Mouse (Mus musculus): ENCODE data around the gene Camk2g. TPM values are rescaled to one million over a fixed set of nuclear protein-coding genes. Genes with fewer than 3 reads are reported as not detected.
"Not testable (repeated sequence)": the region's sequence is repeated elsewhere in the genome, so short reads cannot be mapped to it uniquely, and the experiment has no call there.

Camk2g gene
- polyA plus RNA-seq, 1 experiment: 287 TPM

DNA sequence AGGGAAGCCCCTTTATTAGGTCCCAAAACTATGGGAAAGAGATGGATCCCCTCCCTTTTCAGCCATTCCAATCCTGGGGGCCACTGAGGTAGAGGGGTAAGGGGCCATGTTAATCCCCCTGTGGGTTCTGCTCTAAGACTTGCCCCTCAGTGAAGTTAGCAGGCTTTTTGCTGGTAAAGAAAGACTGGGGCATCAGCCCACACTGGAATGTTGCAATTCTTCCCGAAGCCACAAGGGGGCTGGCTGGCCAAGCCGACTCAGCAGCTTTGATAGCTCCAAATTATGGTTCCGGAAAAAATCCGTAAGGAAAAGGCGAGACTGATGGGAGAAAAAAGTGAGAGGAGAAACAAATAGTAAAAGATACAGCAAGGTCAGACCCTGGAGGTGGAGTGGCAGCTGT, 69.8 kb downstream of the Camk2g start:
- Histone ChIP-seq H3K4me1 (ENCODE audit: control insufficient read depth, insufficient read depth, low read length) (no peaks in the 10 kb centered on the region), H3K4me3 (ENCODE audit: insufficient read depth, low read length) (no peak overlapping the region), H3K27ac (ENCODE audit: insufficient read depth, low read length) (no peak overlapping the region)
- TF ChIP-seq POLR2A (IDR thresholded peaks at IDR 0.05; ENCODE audit: extremely low read depth, insufficient read depth, low read length): no peak
- peak; percentile 76 for TF ChIP-seq CTCF (IDR thresholded peaks at IDR 0.05; ENCODE audit: extremely low read depth, insufficient read depth, low read length)

DNA sequence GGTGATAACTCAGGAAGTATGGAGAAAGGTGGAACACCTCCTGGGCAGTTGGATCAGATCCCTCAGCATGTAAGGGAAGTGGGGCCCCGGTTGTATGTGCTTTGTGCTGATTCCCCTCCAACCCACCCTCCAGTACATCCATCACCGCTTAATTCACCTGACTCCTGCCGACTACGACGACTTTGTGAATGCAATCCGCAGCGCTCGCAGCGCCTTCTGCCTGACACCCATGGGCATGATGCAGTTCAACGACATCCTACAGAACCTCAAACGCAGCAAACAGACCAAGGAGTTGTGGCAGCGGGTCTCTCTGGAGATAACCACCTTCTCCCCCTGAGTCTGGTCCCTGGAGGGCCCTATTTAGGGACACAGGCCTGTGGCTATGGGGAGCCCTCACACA, 70.9 kb downstream of the Camk2g start:
- H3K4me3 ChIP-seq (ENCODE audit: insufficient read depth, low read length): no peak overlapping the region
- no peaks in the 10 kb centered on the region for H3K4me1 ChIP-seq (ENCODE audit: control insufficient read depth, insufficient read depth, low read length)
- no peak overlapping the region for H3K27ac ChIP-seq (ENCODE audit: insufficient read depth, low read length)
- TF ChIP-seq POLR2A (IDR thresholded peaks at IDR 0.05; ENCODE audit: extremely low read depth, insufficient read depth, low read length): no peak
- TF ChIP-seq CTCF (IDR thresholded peaks at IDR 0.05; ENCODE audit: extremely low read depth, insufficient read depth, low read length): no peak

DNA sequence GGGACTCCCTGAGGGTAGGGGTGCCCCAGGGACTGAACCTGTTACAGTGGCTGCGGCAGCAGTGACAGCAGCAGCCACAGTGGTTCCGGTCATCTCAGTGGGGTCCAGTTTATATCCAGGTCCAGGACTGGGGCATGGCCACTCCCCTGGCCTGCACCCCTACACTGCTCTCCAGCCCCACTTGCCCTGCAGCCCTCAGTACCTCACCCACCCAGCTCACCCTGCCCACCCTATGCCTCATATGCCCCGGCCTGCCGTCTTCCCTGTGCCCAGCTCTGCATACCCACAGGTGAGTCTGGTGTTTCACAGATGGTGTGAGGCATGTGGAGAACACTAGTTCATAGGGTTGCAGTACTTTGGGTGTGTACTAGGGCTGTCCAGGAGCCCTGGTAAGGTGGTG, 72.5 kb downstream of the Camk2g start:
- no peaks in the 10 kb centered on the region for H3K4me1 ChIP-seq (ENCODE audit: control insufficient read depth, insufficient read depth, low read length)
- H3K4me3 ChIP-seq (ENCODE audit: insufficient read depth, low read length): no peak overlapping the region
- TF ChIP-seq POLR2A (IDR thresholded peaks at IDR 0.05; ENCODE audit: extremely low read depth, insufficient read depth, low read length) (no peak), CTCF (IDR thresholded peaks at IDR 0.05; ENCODE audit: extremely low read depth, insufficient read depth, low read length) (no peak)
- H3K27ac ChIP-seq (ENCODE audit: insufficient read depth, low read length): no peak overlapping the region

DNA sequence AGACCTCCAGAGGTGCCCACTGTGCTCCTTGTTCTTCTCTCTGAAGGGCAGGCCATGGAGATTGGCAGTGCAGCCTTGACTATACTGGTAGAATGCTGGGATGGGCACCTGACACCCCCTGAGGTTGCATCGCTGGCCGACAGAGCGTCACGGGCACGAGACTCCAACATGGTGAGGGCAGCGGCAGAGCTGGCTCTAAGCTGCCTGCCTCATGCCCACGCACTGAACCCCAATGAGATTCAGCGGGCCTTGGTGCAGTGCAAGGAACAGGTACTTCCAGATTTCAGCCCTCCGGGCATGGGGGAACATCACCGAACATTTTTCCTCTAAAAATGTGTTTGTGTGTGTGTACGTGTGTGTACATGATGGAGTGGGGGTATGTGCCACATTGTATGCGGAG, 74.1 kb downstream of the Camk2g start:
- H3K4me1 ChIP-seq (ENCODE audit: control insufficient read depth, insufficient read depth, low read length): no peaks in the 10 kb centered on the region
- no peak overlapping the region for H3K27ac ChIP-seq (ENCODE audit: insufficient read depth, low read length)
- TF ChIP-seq CTCF (IDR thresholded peaks at IDR 0.05; ENCODE audit: extremely low read depth, insufficient read depth, low read length): no peak
- TF ChIP-seq POLR2A (IDR thresholded peaks at IDR 0.05; ENCODE audit: extremely low read depth, insufficient read depth, low read length): no peak
- no peak overlapping the region for H3K4me3 ChIP-seq (ENCODE audit: insufficient read depth, low read length)

DNA sequence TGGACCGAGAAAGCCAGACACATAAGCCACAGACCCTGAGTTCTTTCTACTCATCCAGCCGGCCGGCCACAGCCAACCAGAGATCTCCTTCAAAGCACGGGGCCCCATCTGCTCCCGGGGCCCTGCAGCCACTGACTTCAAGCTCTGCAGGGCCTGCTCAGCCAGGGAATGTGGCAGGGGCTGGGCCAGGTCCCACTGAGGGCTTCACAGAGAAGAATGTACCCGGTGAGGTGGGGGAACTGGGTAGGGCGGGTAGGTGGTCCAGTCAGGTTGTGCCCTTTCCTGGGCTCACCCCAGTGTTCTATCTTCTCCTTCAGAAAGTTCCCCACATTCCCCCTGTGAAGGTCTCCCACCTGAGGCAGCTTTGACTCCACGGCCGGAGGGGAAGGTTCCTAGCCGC, 75.4 kb downstream of the Camk2g start:
- no peaks in the 10 kb centered on the region for H3K4me1 ChIP-seq (ENCODE audit: control insufficient read depth, insufficient read depth, low read length)
- H3K4me3 ChIP-seq (ENCODE audit: insufficient read depth, low read length): no peak overlapping the region
- no peak overlapping the region for H3K27ac ChIP-seq (ENCODE audit: insufficient read depth, low read length)
- no peak for TF ChIP-seq CTCF (IDR thresholded peaks at IDR 0.05; ENCODE audit: extremely low read depth, insufficient read depth, low read length)
- no peak for TF ChIP-seq POLR2A (IDR thresholded peaks at IDR 0.05; ENCODE audit: extremely low read depth, insufficient read depth, low read length)

DNA sequence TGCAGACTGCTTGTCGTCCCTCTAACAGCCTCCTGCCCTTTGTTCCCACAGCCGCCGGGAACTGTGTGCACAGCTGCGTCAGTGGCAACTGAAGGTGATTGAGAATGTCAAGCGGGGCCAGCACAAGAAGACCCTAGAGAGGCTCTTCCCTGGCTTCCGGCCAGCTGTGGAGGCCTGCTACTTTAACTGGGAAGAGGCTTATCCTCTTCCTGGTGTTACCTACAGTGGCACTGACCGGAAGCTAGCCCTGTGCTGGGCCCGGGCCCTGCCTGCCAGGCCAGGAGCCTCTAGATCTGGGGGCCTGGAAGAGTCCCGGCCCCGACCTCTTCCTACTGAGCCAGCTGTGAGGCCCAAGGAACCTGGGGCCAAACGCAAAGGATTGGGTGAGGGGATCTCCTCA, 80.1 kb downstream of the Camk2g start:
- Histone ChIP-seq H3K27ac (ENCODE audit: insufficient read depth, low read length) (no peak overlapping the region), H3K4me3 (ENCODE audit: insufficient read depth, low read length) (no peak overlapping the region), H3K4me1 (ENCODE audit: control insufficient read depth, insufficient read depth, low read length) (no peaks in the 10 kb centered on the region; the same call in 1 of the 2 replicates)
- TF ChIP-seq CTCF (IDR thresholded peaks at IDR 0.05; ENCODE audit: extremely low read depth, insufficient read depth, low read length) (no peak), POLR2A (IDR thresholded peaks at IDR 0.05; ENCODE audit: extremely low read depth, insufficient read depth, low read length) (no peak)

DNA sequence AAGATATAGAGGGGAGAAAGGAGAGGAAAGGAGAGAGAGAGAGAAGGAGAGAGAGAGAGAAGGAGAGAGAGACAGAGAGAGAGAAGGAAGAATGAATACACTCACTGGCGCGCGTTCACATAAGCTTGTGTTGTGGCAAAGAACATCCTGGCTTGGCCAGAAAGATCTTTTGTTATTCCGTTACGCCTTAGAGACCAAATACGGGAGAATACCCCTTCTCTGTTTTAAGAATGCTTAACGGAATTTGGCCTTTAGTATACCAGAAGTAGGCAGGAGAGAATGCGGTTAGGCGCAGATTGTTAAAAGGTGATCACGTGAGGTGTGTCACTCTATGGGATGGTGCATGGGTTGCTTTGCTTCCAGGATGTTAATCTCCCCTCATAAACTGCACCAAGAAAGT, 85.6 kb downstream of the Camk2g start:
- Histone ChIP-seq H3K27ac (ENCODE audit: insufficient read depth, low read length) (no peak overlapping the region; the same call in 1 of the 2 replicates), H3K4me3 (ENCODE audit: insufficient read depth, low read length) (peak overlapping the region; percentile 53)

DNA sequence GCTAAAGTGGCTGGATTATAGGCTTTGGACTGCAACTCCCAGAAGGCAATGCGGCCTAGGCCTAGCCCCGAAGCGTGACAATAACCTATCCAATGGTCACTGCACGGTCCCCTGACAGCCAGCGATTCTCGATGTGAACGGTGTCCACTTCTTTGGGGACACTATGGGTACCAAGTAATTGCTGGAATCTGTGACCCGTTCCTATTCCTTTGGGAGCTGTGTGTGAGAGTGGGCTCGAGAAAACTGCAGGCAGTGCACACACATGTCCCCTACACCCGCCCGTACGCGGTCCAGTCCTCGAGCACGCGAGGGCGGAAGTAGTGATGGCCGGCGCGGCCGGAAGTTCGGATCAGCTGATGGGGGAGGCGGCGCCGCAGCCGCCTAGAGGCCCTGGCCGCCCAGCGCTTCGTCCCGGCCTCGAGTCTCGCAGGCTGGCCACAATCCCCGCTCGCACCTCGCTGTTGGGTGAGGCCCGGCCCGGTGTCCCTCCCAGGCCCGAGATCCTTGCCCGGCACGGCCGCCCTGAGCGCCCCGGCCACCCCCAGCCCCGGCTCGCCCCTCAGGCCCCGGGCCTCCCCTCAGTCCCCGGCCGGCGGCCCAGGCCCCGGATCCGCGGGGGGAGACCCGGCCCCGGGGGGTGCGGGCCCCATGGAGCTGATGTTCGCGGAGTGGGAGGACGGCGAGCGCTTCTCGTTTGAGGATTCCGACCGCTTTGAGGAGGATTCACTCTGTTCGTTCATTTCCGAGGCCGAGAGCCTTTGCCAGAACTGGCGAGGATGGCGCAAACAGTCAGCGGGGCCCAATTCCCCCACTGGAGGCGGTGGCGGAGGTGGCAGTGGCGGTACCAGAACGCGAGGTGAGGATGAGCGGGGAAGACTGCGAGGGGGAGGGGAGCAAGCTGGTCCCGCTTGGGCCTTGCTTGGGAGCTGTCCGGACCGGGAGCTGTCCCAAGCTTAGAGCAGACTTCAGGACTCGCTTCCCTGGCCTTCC, 86.4 kb downstream of the Camk2g start, which contains the start of gene Zswim8:
TSS of gene Zswim8 (plus strand) at position 352 of the 990 bp plus-strand sequence.
- H3K4me3 ChIP-seq (ENCODE audit: insufficient read depth, low read length): peak within 1 kb of the TSS; percentile 53
- peaks cover 5% of the 10 kb centered on the region; the same call in 1 of the 2 replicates for H3K4me1 ChIP-seq (ENCODE audit: control insufficient read depth, insufficient read depth, low read length)
- TF ChIP-seq CTCF (IDR thresholded peaks at IDR 0.05; ENCODE audit: extremely low read depth, insufficient read depth, low read length) (no peak), POLR2A (IDR thresholded peaks at IDR 0.05; ENCODE audit: extremely low read depth, insufficient read depth, low read length) (peak; percentile 62)
- peak within 1 kb of the TSS; percentile 61 for H3K27ac ChIP-seq (ENCODE audit: insufficient read depth, low read length)

More for the DNA sequence above, 85.6 kb downstream of the Camk2g start:
- peaks cover 5% of the 10 kb centered on the region; the same call in 1 of the 2 replicates for H3K4me1 ChIP-seq (ENCODE audit: control insufficient read depth, insufficient read depth, low read length)
- TF ChIP-seq CTCF (IDR thresholded peaks at IDR 0.05; ENCODE audit: extremely low read depth, insufficient read depth, low read length): no peak
- TF ChIP-seq POLR2A (IDR thresholded peaks at IDR 0.05; ENCODE audit: extremely low read depth, insufficient read depth, low read length): no peak

DNA sequence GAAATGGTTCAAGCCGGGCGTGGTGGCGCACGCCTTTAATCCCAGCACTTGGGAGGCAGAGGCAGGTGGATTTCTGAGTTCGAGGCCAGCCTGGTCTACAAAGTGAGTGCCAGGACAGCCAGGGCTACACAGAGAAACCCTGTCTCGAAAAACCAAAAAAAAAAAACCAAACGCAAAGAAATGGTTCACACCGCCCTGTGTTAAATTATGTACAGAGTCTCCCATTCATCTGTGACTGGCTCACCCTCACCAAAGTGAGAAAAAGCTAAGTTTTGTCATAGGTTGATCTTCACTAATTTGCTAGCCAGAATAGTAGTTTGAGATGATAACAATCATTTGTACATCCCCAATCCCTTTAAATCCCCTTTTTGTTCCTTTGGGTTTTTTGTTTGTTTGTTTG, 90.4 kb downstream of the Camk2g start:
- not testable (repeated sequence) for H3K4me1 ChIP-seq (ENCODE audit: control insufficient read depth, insufficient read depth, low read length); H3K27ac ChIP-seq (ENCODE audit: insufficient read depth, low read length)
- peak overlapping the region; percentile 65 for H3K4me3 ChIP-seq (ENCODE audit: insufficient read depth, low read length)

Data from cortical plate, adult 2 months (tissue).